Mouse (Mus musculus) midbrain, embryonic 13.5 days (tissue): Measurements from ENCODE around the gene Bmf. TPM values are rescaled to one million over a fixed set of nuclear protein-coding genes. Genes with fewer than 3 reads are reported as not detected.
A peak's percentile ranks its signal among the peaks of the same experiment; 100 is the strongest.

Source experiments
- ATAC-seq: fragments of 200-750 bp; cut with Nextera tagmentation; 2 replicates; pipeline ENCODE4 v1.8.0; 2017; ENCODE audit warnings: mild to moderate bottlenecking, moderate TSS enrichment, moderate library complexity
- H3K27ac ChIP-seq: fragments of 300-500 bp; sonication (generic); 2 replicates; pipeline ENCODE4 v1.5.1; 2015; ENCODE audit warnings: inconsistent platforms, mild to moderate bottlenecking, moderate library complexity
- H3K27me3 ChIP-seq: fragments of 300-500 bp; sonication (generic); 2 replicates; pipeline ENCODE4 v1.6.1; 2015; ENCODE audit warnings: mild to moderate bottlenecking, inconsistent platforms
- H3K36me3 ChIP-seq: fragments of 300-500 bp; sonication (generic); 2 replicates; pipeline ENCODE4 v1.6.1; 2015; ENCODE audit warnings: mild to moderate bottlenecking, inconsistent platforms
- H3K4me1 ChIP-seq: fragments of 300-500 bp; sonication (generic); replicated peaks from 2 replicates; pipeline ENCODE4 v1.6.1; 2015; ENCODE audit warnings: inconsistent platforms
- H3K4me2 ChIP-seq: fragments of 300-500 bp; sonication (generic); replicated peaks from 2 replicates; pipeline ENCODE4 v1.6.1; 2015; ENCODE audit warnings: moderate library complexity, mild to moderate bottlenecking, inconsistent platforms
- H3K4me3 ChIP-seq: fragments of 300-500 bp; sonication (generic); replicated peaks from 2 replicates; pipeline ENCODE4 v1.5.1; 2015; ENCODE audit warnings: mild to moderate bottlenecking, inconsistent platforms
- H3K9ac ChIP-seq: fragments of 300-500 bp; sonication (generic); replicated peaks from 2 replicates; pipeline ENCODE4 v1.6.1; 2015; ENCODE audit warnings: mild to moderate bottlenecking, inconsistent platforms
- H3K9me3 ChIP-seq: fragments of 300-500 bp; sonication (generic); 2 replicates; pipeline ENCODE4 v1.6.1; 2016; ENCODE audit warnings: mild to moderate bottlenecking, inconsistent platforms
- WGBS: fragments of 180-500 bp; shearing (Covaris S2); methylation state at CpG from one replicate; pipeline ENCODE4 v1.1.7; 2015; 5-methylcytosine and 5-hydroxymethylcytosine counted together
- polyA plus RNA-seq: library from polyadenylated mRNA; unstranded; fragments of >200 nt; fragmentation: Nextera tagmentation; extraction: Ambion mirVana; gene quantifications from 2 replicates; pipeline ENCODE4 v1.2.1, GENCODE M21; 2015

Gene Bmf
- polyA plus RNA-seq, 1 experiment from 2014 or later = 4.7 TPM

DNA sequence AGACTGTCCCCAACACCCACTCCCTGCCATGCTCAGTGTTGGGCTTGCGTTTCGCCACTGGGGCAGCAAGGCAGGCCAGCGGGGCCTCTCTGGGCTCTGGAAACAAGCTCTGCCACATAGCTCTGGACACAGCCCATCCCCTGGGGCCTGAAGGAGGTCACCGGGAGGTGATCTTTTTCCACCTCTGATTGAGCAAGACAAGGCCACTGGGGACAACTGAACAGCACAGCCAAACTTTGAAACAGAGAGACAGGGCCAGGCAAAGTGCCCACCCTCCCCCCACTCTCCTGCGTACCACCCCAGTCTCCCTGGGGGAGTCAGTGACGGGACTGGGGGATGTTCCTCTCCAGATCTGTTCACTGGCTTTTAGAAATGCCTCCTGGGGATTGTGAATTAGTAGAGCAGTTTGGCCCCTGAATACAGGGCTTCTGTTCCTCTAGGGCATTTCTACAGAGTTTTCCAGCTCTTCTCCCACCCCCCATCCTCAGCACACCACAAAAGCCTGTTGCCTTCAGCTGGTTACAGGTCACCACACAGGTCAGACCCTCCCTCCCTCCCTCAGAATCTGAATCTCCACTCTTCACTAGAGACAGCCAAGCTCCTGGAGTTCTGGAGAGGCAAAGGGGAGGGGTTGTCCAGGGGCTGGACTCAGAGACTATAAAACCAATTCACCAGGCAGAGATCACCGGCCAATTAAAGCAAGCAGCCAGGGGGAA is 19.9 kb downstream of the Bmf start:
- 15% methylated on average over 7 of the region's 7 CpGs for WGBS
- H3K36me3 ChIP-seq = 0 out of 2 replicates have a peak, but pooled peaks cover 2% of the 10 kb centered on the region
- no peak overlapping the region for H3K4me2 ChIP-seq
- H3K27ac ChIP-seq = no peak overlapping the region
- ATAC-seq = no peak; the same call in 1 of the 2 replicates
- peaks cover 48% of the 10 kb centered on the region for H3K4me1 ChIP-seq
- no peak overlapping the region for H3K4me3 ChIP-seq
- H3K9me3 ChIP-seq = no peaks in the 10 kb centered on the region
- no peak overlapping the region for H3K9ac ChIP-seq
- H3K27me3 ChIP-seq = no peaks in the 10 kb centered on the region

DNA sequence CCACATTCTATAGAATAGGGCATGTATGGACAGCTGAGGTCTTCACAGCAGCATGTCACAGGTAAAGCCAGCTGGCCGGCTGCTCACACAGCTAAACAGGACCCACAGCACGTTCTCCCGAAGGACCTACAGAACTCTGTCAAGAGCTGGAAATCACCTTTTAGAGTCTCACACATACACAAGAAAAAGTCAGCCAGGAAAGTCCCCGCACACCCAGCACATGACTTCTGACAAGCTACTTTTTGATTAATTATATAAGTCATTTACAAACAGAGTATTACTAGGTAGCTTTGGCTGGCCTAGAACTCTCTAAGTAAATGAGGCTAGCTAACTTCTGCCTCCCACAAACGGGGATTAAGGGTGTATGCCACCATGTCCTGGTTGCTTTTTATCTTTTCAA is 22.9 kb downstream of the Bmf start:
- H3K27ac ChIP-seq = no peak overlapping the region
- 89% methylated on average over 5 of the region's 5 CpGs for WGBS
- no peak overlapping the region for H3K4me3 ChIP-seq
- no peaks in the 10 kb centered on the region for H3K27me3 ChIP-seq
- H3K4me1 ChIP-seq = peaks cover 21% of the 10 kb centered on the region
- H3K36me3 ChIP-seq = no peaks in the 10 kb centered on the region
- H3K4me2 ChIP-seq = no peak overlapping the region
- no peaks in the 10 kb centered on the region for H3K9me3 ChIP-seq
- no peak overlapping the region for H3K9ac ChIP-seq
- no peak for ATAC-seq

DNA sequence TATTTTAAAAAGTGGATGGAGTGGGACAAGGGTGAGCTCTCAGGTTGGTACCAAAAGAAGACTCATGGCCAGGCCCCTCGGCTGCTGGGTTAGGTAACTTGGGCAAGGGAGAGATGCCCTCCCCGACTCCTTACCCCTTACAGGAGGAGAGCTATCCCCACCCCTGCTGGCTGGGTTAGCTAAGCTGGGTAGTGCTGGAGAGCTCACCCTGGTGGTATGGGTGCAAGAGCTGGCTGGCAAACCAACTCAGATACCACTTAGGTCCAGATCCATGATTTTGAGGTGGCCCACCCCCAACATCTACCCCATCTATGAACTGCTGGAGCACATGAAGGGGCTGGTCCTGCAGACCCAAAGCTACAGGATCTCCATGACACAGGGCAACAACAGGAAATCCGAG is 24.7 kb downstream of the Bmf start:
- Histone ChIP-seq H3K36me3 (no peaks in the 10 kb centered on the region), H3K27ac (no peak overlapping the region), H3K27me3 (no peaks in the 10 kb centered on the region), H3K9ac (no peak overlapping the region), H3K4me2 (no peak overlapping the region), H3K4me3 (no peak overlapping the region), H3K9me3 (no peaks in the 10 kb centered on the region), H3K4me1 (peaks cover 18% of the 10 kb centered on the region)
- WGBS = 76% methylated on average over 3 of the region's 3 CpGs
- ATAC-seq = no peak

DNA sequence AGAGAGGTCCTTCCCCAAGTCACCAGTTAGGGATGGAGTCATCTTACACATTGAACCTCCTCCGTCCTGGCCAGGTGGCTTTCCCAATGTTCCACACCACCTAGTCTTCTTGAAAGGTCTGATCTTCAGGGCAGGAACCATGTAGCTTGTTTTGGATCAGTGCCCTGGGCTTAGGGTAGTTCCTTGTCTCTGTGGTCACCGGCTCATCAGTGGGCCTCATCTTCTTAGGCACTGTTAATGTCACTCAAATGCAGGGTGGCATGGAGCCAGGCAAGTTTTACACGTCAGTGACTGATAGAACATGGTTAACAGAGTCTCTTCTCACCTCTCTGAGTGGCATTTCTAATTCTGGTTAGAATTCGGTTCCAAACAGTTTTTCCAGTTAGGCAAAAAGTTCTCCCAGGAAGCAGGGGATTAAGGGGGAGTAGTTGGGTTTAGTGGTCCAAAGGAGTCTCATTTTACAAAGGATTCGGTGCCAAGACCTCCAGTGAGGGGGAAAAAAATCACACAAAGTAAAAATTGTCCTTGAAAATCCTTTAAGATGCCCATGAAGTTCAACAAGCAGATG is 26.2 kb downstream of the Bmf start:
- Histone ChIP-seq H3K4me2 (no peak overlapping the region), H3K27me3 (no peaks in the 10 kb centered on the region), H3K27ac (no peak overlapping the region), H3K9me3 (no peaks in the 10 kb centered on the region), H3K9ac (no peak overlapping the region), H3K36me3 (no peaks in the 10 kb centered on the region), H3K4me3 (no peak overlapping the region), H3K4me1 (peaks cover 11% of the 10 kb centered on the region)
- ATAC-seq = no peak
- 50% methylated on average over 5 of the region's 5 CpGs for WGBS

DNA sequence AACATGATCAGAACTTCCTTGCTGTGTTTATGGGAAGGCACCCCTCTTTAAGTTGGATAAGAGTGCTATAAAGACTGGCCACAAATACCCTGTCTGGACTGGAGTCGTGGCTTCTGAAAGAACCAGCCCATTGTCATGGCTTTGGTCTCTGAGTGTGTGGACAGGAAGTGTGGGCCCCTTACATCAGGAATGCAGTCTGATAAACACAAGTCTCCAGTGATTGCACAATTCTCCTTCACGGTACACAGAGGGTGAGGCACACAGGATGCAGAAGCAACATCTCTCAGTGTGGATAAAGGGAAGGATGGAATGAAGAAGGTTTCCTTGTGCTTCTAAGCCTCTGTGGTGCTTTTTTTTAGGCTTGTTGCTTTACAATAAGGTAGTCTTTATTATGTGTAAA is 27.2 kb downstream of the Bmf start:
- Histone ChIP-seq H3K9ac (no peak overlapping the region), H3K4me2 (no peak overlapping the region), H3K27me3 (no peaks in the 10 kb centered on the region), H3K4me1 (peaks cover 11% of the 10 kb centered on the region), H3K27ac (no peak overlapping the region), H3K9me3 (no peaks in the 10 kb centered on the region), H3K4me3 (no peak overlapping the region), H3K36me3 (no peaks in the 10 kb centered on the region)
- ATAC-seq = no peak
- WGBS = 48% methylated on average over 2 of the region's 2 CpGs

DNA sequence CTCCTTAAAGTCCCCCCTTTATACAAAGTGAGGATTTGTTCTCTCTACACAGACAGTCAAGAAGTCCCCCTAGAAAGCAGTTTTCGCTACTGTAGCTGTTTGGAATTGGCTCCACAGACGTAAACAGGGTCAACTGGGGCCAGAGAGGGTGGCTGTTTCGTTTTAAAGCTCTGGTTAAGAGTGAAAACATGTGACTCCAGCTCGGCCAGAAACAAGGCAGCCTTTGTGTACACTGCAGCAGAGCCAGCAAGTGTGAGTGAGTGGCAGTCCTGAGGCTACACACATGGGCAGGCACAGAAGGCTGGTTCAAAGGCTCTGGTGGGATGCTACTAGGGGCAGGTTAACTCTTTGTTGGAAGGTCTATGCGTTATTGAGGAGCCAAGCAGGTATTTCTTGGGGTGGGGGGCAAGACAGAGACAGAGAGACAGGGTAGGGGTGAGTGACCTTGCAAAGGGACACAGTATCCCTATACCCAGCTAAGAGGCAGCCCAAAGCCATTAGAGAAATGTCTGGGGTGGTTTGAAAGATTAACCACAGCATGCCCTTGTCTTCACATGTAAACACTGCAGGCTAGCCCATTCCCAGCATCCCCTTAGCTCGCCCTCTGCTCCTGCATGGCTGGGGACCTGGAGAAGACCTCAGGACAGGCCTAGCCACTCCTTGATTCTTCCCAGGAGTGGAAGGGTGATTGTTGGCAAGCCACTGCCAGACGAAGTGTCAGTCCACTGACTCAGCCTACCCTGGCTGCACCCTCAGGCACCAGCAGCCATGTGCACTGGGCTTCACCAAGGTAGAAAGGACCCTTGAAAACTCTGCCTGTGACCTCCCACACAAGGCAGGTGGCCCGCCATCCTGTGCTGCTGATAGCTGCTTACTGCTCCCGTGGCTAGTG is 29.2 kb downstream of the Bmf start:
- 42% methylated on average over 9 of the region's 9 CpGs for WGBS

DNA sequence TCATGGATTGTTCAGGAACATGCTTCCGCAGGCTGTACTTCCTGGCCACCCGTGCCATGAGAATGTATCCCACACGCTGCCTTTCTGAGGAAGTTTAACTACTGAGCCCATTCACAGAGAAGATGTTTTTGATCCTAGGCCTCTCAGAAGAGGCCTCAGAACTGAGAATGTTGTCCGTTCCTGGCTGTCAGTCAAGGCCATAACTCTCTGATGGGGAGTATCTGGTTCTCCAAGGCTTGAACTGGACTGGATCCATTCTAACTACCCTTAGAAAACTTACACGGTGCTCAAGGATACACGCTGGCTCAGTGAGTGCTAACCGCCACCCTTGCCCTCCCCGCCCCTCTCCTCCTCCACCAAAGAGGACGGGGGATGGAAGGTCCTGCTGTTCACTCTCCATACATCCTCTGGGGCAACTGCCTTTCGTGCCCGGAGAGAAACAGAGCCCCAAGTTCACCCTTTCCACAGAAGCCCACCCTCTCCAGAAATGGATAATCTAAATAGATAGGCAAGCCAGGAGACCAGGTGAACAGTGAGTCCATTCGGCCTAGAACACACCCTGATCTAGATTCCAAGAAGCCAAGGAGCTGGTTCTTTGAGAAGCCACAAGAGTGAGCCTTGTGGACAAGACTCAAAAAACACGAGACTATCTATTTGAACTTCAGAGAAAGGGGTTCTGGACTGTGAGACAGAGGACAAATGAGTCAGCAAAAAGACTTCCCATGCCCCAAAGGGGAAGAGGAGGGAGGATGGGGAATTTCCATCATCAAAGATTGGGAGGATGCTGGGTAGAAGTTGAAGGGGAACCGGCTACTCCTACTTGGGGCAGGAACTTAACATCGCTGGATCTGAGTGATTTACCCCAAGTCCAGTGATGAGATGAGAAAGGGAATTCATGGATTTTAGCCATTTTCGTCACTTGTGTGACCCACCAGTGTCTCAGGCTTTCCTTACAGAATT is 36.8 kb downstream of the Bmf start:
- Histone ChIP-seq H3K4me3 (no peak overlapping the region), H3K27me3 (peaks cover 4% of the 10 kb centered on the region; the same call in 1 of the 2 replicates), H3K9me3 (no peaks in the 10 kb centered on the region), H3K36me3 (no peaks in the 10 kb centered on the region), H3K4me1 (peaks cover 20% of the 10 kb centered on the region), H3K9ac (no peak overlapping the region), H3K27ac (no peak overlapping the region), H3K4me2 (no peak overlapping the region)
- 82% methylated on average over 16 of the region's 16 CpGs for WGBS
- no peak for ATAC-seq

More for the DNA sequence above, 29.2 kb downstream of the Bmf start:
- Histone ChIP-seq H3K4me2 (no peak overlapping the region), H3K27me3 (no peaks in the 10 kb centered on the region), H3K27ac (0 out of 2 replicates have a peak overlapping the region, but pooled peaks have one; percentile 35), H3K36me3 (no peaks in the 10 kb centered on the region), H3K9me3 (no peaks in the 10 kb centered on the region), H3K4me3 (no peak overlapping the region), H3K9ac (no peak overlapping the region; the same call in 1 of the 2 replicates), H3K4me1 (peaks cover 11% of the 10 kb centered on the region)
- peak; percentile 91 for ATAC-seq

DNA sequence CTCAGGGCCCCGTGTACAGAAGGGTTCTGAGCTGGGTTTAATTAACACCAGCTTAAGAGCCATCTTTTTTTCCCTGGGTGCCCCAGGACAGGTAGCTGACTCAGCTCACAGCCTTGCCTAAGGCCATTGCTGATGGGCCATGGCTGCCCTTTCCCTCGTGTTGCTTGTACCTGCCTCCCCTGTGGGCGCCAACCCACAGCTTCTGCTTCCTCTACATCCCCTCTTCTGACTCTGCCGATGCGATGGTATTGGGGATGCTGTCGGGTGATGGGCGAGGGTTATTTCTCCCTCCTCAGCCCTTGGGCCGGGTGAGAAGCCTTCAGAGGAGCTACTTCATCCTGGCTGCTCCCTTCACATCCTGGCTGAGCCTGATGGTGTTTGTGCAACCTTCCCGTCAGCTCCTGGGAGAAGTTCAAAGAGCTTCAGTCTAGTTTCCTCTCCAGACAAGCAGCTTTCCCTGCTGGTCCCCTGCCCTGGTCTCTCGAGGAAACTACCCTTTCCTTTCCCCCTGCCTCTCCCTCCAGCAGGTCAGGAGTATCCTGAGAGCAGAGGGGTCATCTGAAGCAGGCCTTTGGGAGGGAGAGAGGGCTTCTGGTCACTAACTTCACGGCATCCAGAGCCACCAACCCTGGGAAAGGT is 37.6 kb downstream of the Bmf start:
- 0 out of 2 replicates have a peak overlapping the region, but pooled peaks have one; percentile 9 for H3K27ac ChIP-seq
- WGBS = 57% methylated on average over 11 of the region's 11 CpGs

DNA sequence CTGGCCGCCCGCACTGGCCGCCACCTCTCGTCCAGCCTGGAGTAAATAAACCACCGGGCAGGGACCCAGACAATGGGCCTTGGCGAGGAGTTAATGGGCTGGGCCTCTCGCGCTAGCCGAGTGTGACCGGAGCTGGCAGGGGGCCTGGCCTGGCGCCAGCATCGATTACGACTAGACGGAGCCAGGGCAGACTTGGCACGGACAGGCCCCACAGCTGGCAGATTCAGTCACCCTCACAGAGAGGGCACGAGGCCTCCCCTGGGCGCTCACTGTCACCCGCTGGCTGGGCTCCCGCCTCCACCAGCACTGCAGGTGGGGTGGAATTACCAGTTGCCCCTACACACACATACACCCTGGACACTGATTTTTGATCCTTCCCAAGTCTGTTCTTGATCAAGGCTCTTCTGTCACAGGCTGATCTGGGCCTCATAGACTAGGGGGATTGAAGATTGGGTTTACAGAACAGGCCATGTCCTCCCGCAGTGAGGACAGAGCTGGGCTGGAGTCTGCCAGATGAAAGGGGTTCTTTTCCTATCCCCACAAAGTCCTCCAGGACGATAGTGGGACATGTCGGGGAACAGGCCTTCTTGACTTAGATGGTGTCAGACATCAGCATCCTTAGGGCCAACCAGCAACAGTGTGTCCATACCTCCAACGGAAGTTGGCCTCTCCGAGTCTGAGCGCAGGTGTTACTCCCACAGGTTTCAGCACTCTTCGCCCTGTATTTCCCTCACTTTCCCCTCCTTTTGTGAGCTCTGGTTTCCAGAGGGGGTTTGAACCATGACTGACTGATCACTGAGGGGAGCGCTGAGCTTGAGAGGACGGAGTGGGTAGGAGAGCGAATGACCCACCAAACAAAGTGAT is 38.8 kb downstream of the Bmf start:
- H3K4me3 ChIP-seq = no peak overlapping the region
- H3K9me3 ChIP-seq = no peaks in the 10 kb centered on the region
- H3K4me1 ChIP-seq = peaks cover 20% of the 10 kb centered on the region
- 31% methylated on average over 29 of the region's 29 CpGs for WGBS
- peak overlapping the region; percentile 12 for H3K4me2 ChIP-seq
- H3K9ac ChIP-seq = peak overlapping the region; percentile 28; the same call in 1 of the 2 replicates
- no peaks in the 10 kb centered on the region for H3K36me3 ChIP-seq
- peak overlapping the region; percentile 71 for H3K27ac ChIP-seq
- ATAC-seq = peak; percentile 95
- peaks cover 4% of the 10 kb centered on the region; the same call in 1 of the 2 replicates for H3K27me3 ChIP-seq

More for the DNA sequence above, 37.6 kb downstream of the Bmf start:
- Histone ChIP-seq H3K4me1 (peaks cover 20% of the 10 kb centered on the region), H3K9me3 (no peaks in the 10 kb centered on the region), H3K27me3 (peaks cover 4% of the 10 kb centered on the region; the same call in 1 of the 2 replicates), H3K4me2 (no peak overlapping the region), H3K36me3 (no peaks in the 10 kb centered on the region), H3K4me3 (no peak overlapping the region), H3K9ac (no peak overlapping the region)
- no peak for ATAC-seq
